Mouse (Mus musculus) heart, embryonic 13.5 days (tissue): ENCODE results near the gene Epha4. TPM values are rescaled to one million over a fixed set of nuclear protein-coding genes. Genes with fewer than 3 reads are reported as not detected.

Source experiments
- ATAC-seq: fragments of 200-750 bp; cut with Nextera tagmentation; 2 replicates; pipeline ENCODE4 v1.8.0; 2017; ENCODE audit warnings: moderate TSS enrichment; ENCODE audit not compliant: insufficient number of reproducible peaks, low FRiP score, low TSS enrichment; ENCODE audit errors: extremely low read depth
- H3K27ac ChIP-seq: fragments of 300-500 bp; sonication (generic); replicated peaks from 2 replicates; pipeline ENCODE4 v1.5.1; 2015; ENCODE audit warnings: moderate library complexity, mild to moderate bottlenecking, inconsistent platforms
- H3K27me3 ChIP-seq: fragments of 300-500 bp; sonication (generic); replicated peaks from 2 replicates; pipeline ENCODE4 v1.6.1; 2015; ENCODE audit warnings: mild to moderate bottlenecking, inconsistent platforms
- H3K36me3 ChIP-seq: fragments of 300-500 bp; sonication (generic); 2 replicates; pipeline ENCODE4 v1.6.1; 2015; ENCODE audit warnings: mild to moderate bottlenecking, inconsistent platforms
- H3K4me1 ChIP-seq: fragments of 300-500 bp; sonication (generic); 2 replicates; pipeline ENCODE4 v1.6.1; 2015; ENCODE audit warnings: inconsistent platforms
- H3K4me2 ChIP-seq: fragments of 300-500 bp; sonication (generic); 2 replicates; pipeline ENCODE4 v1.6.1; 2015; ENCODE audit warnings: inconsistent platforms, mild to moderate bottlenecking, moderate library complexity
- H3K4me3 ChIP-seq: fragments of 300-500 bp; sonication (generic); 2 replicates; pipeline ENCODE4 v1.5.1; 2015; ENCODE audit warnings: moderate library complexity, mild to moderate bottlenecking, inconsistent platforms
- H3K9ac ChIP-seq: fragments of 300-500 bp; sonication (generic); 2 replicates; pipeline ENCODE4 v1.6.1; 2015; ENCODE audit warnings: inconsistent platforms, mild to moderate bottlenecking, moderate library complexity
- H3K9me3 ChIP-seq: fragments of 300-500 bp; sonication (generic); 2 replicates; pipeline ENCODE4 v1.6.1; 2016; ENCODE audit warnings: inconsistent platforms
- WGBS: fragments of 180-500 bp; shearing (Covaris S2); methylation state at CpG from one replicate; pipeline ENCODE4 v1.1.7; 2015; ENCODE audit warnings: mixed read lengths; 5-methylcytosine and 5-hydroxymethylcytosine counted together
- polyA plus RNA-seq: library from polyadenylated mRNA; unstranded; fragments of >200 nt; fragmentation: Nextera tagmentation; extraction: Ambion mirVana; gene quantifications from 2 replicates; pipeline ENCODE4 v1.2.1, GENCODE M21; 2015

Gene Epha4
- polyA plus RNA-seq, 1 experiment from 2014 or later, result 6.0 TPM

DNA sequence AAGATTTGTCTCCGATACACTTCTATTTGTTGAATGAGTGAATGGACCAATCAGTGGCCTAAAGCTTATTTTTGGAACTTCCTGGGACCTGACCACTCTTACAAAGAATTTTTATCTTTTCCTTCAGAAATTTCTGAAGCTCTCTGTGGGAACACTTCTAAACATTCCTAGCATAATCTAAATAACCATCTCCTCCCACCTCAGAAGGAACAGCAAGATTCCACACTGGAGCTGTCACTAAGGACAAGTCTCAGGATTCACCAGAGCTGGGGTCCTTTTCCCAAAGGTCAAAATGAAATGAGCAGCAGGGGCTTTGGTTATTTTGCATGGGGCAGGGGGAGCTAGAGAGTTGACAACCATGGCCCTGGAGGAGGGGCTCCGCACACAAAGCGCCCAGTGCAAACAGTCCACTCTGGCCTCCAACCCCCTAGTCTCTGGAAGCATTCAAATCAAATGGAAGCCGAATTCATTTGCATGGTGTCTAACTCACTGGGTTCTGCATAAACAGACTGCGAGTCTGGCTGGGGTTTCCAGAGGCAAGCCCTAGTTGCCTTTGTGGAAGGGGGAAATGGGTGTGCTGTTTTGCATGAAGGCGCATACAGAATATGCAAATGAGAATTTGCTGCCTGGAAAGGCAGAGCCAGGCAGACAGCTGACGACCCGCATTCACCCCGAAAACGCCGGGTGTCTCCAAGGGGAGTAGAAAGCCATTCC lies 18.3 kb downstream of the Epha4 start:
- Histone ChIP-seq H3K36me3 (no peaks in the 10 kb centered on the region), H3K4me1 (peaks cover 32% of the 10 kb centered on the region), H3K27ac (no peak overlapping the region), H3K9ac (peak overlapping the region; percentile 42), H3K4me3 (peak overlapping the region; percentile 33), H3K9me3 (no peaks in the 10 kb centered on the region), H3K4me2 (peak overlapping the region; percentile 57), H3K27me3 (no peaks in the 10 kb centered on the region)
- 26% methylated on average over 11 of the region's 11 CpGs for WGBS
- ATAC-seq, result no peak

DNA sequence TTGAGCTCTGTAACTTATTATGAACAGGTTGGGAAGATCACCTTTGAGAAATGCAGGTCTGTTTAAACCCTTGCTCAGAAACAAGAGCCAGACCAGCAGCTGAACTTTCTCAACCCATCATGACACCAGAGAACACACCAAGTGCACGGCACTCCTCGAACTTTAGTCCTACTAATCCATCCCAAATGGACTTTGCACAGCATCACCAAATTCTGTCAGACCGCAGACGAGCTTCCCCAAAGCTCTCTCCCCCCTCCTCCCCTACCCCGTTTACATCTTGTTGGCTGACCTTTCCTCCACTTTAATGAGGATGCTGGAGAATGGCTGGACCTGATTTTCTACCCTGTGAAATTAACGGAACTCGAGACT lies 19.1 kb downstream of the Epha4 start:
- H3K4me3 ChIP-seq, result no peak overlapping the region
- WGBS, result 58% methylated on average over 7 of the region's 7 CpGs
- no peaks in the 10 kb centered on the region for H3K36me3 ChIP-seq
- H3K27ac ChIP-seq, result no peak overlapping the region
- no peak for ATAC-seq
- H3K9ac ChIP-seq, result no peak overlapping the region
- no peaks in the 10 kb centered on the region for H3K27me3 ChIP-seq
- H3K9me3 ChIP-seq, result no peaks in the 10 kb centered on the region
- peaks cover 40% of the 10 kb centered on the region for H3K4me1 ChIP-seq
- H3K4me2 ChIP-seq, result no peak overlapping the region

DNA sequence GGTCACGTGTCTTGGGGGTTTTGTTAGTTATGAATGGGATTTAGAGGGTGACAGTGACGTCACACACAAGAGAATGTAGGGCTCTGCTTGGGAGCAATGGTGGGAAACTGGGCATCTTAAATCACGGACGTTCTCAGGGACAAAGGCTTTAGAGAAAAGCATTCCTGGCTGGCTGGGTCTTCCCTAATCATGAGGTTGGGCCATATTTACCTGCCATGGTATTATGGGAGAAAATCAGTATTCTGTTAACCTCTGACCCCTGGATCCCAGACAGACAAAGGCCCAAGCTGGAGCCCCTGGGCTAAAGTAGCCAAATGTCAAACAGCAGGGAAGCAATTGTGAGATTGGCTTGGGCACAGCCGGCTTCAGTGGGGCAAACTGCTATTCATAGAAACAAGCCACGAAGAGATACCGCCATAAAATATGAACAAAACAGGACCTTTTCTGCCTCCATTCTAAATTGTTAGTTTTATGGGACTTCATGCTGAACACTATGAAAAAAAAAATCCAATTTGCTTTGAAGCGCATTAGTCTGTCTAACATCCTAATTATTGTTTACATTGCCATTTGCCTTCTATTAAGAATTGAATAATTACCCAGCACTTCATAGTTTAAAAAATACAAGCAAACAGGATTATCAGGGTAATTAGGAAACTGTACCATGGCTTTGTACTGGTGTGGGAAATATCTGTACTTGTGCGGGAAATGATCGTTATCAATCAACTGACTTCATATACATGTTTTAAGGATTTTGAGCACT lies 19.7 kb downstream of the Epha4 start:
- Histone ChIP-seq H3K4me2 (no peak overlapping the region), H3K4me3 (no peak overlapping the region), H3K4me1 (peaks cover 45% of the 10 kb centered on the region), H3K27me3 (no peaks in the 10 kb centered on the region), H3K36me3 (no peaks in the 10 kb centered on the region), H3K9me3 (no peaks in the 10 kb centered on the region), H3K27ac (no peak overlapping the region), H3K9ac (no peak overlapping the region)
- no peak for ATAC-seq
- WGBS, result 64% methylated on average over 10 of the region's 10 CpGs

DNA sequence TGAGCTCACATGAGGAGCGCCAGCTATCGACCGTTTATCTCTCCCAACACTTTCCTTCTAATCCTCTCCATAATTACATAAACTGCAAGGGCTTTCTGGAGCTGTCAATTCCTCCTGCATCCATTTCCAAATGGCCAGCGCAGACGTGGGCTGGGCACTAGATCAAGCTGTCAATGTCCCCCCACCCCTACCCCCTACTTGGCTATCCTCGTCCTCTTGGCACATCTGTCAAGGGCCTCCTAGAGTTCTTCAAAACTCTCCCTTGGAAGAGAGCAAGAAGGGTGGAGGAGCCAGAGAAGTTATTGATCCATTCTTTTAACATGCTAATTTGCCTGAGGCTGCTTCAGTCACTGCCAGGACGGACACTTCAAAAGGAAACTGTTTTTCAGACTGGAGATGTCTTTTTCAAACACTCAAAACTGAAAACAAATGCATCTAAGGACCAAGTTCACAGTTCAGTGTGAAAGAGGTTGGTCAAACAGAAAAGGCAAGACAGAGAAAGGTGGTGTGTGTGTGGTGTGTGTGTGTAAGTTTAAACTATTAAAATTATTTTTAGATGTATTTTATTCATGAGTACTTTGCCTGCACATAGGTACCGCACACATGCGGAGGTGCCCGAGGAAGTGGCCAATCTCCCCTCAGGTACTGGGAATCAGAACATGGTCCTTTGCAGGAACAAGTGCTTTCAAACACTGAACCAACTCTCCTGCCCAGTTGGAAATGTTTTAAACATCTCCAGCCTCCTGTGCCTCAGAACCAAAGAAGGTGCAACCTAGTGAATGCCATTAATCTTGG lies 20.9 kb downstream of the Epha4 start:
- Histone ChIP-seq H3K27me3 (no peaks in the 10 kb centered on the region), H3K27ac (no peak overlapping the region), H3K36me3 (no peaks in the 10 kb centered on the region), H3K9ac (no peak overlapping the region), H3K9me3 (no peaks in the 10 kb centered on the region), H3K4me2 (no peak overlapping the region), H3K4me1 (peaks cover 45% of the 10 kb centered on the region), H3K4me3 (no peak overlapping the region)
- ATAC-seq, result no peak
- WGBS, result 61% methylated on average over 10 of the region's 10 CpGs

DNA sequence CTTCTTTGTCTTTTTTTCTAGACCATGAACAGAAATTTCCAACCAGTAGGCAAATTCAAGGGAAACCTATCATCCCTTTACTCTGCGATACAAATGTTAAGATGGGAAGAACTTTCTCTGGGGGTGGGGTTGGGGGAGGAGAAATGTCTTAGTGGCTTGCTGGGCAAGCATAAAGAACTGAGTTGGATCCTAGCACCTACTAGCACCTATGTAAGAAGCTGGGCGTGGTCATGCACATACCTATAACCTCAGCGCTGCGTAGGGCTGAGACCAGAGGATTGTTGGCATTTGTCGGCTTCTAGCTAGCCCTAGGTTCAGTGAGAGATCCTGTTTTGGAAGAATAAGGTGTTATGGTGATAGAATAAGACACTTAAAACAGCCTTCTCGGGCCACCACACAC lies 24.7 kb downstream of the Epha4 start:
- WGBS, result 87% methylated on average over 6 of the region's 6 CpGs
- Histone ChIP-seq H3K9ac (no peak overlapping the region), H3K4me3 (no peak overlapping the region), H3K4me1 (peaks cover 25% of the 10 kb centered on the region), H3K9me3 (no peaks in the 10 kb centered on the region), H3K36me3 (no peaks in the 10 kb centered on the region), H3K4me2 (no peak overlapping the region), H3K27ac (no peak overlapping the region), H3K27me3 (no peaks in the 10 kb centered on the region)
- ATAC-seq, result no peak

DNA sequence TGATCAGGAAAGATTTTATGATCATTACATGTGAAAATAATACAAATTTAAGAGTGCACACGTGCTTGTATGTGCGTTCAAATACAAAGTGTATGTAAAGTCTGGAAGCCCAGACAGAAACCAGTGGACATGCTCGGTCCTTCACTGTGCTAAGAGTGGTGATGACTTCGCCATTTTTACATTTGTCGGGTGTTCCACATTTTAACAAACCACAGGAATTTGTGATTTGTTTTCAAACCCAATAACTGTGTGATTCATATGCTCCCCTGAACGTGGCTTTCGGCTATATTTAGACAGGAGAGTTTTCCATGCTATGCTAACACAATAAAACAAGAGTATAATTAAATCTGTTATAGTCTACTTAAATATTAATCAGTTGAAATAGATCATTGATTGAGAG lies 25.5 kb downstream of the Epha4 start:
- whole genome bisulfite sequencing, result 77% methylated on average over 7 of the region's 7 CpGs
- peaks cover 22% of the 10 kb centered on the region for H3K4me1 ChIP-seq

DNA sequence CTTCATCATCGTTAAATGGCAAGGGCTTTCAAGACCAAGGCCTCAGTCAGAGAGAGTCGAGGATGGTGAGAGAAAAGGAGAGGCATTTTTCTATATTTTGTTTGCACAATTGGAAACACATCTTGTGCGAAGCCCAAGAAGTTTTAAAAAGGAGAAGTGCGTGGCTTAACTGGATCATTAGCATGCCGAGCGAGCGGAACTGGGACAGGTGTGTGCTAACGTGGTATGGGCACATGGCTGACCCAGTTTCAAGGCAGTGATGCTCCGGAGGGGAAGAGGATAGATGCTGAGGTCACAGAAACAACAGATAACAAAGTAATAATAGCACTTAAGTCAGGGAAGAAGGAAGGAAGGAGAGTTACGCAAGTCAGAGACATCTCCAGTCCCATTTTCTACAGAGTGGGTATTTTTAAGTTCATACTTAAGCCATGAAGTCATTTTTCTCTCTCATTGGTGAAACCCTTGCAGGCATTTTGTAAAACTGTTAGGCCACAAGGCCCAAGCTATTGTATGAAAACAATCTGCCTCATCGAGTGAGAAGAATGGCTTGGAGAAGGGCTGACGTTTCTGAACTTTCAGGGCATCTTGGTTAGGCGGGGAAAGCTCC lies 26.9 kb downstream of the Epha4 start:
- 69% methylated on average over 13 of the region's 13 CpGs for WGBS

More for the DNA sequence above, 25.5 kb downstream of the Epha4 start:
- no peak overlapping the region for H3K27ac ChIP-seq
- no peaks in the 10 kb centered on the region for H3K9me3 ChIP-seq
- H3K27me3 ChIP-seq, result no peaks in the 10 kb centered on the region
- no peak for ATAC-seq
- H3K9ac ChIP-seq, result no peak overlapping the region
- H3K4me2 ChIP-seq, result no peak overlapping the region
- H3K36me3 ChIP-seq, result no peaks in the 10 kb centered on the region
- H3K4me3 ChIP-seq, result no peak overlapping the region

DNA sequence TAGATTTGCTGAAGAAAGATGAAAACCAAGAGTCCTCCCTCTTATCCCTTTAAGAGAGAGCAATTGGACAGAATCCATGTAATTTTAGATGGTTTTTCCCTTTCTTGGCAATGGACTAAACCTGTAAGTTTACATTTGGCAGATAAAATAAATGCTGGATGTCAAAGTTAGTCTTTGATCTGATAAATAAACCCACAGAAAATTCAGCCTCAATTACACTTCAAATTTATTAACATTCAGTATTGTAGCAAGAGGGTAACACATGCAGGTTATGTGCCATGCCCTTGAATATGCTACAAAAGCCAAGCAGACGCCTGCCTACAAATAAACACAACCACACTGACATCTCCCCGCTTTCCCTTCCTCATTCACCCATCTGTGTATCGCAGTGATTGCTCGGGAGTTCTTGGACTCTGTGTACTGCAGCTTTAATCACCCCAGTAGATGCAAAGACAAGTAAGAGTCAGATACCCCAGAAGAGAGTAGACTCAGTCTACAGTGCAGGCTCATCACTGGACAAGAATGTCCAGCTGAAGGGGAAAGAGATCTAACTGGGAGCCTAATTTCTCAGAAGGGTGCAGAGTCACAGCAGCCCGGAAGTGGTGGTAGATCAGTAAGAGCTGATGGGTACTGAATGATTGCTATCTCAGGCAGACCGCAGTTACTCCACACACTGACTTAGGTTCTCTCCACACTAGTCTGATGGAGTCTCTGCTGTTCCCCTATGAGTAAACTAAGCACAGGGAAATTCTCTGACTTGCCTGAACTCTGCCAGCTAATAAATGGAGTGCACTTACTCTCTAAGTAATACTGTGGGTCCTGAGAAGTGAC lies 29.9 kb downstream of the Epha4 start:
- H3K36me3 ChIP-seq, result no peaks in the 10 kb centered on the region
- H3K9me3 ChIP-seq, result no peaks in the 10 kb centered on the region
- H3K27me3 ChIP-seq, result no peaks in the 10 kb centered on the region
- H3K4me2 ChIP-seq, result no peak overlapping the region
- no peak overlapping the region for H3K4me3 ChIP-seq
- ATAC-seq, result no peak
- no peak overlapping the region for H3K9ac ChIP-seq
- WGBS, result 77% methylated on average over 6 of the region's 6 CpGs
- no peaks in the 10 kb centered on the region for H3K4me1 ChIP-seq
- no peak overlapping the region for H3K27ac ChIP-seq

More for the DNA sequence above, 26.9 kb downstream of the Epha4 start:
- no peaks in the 10 kb centered on the region for H3K27me3 ChIP-seq
- H3K4me1 ChIP-seq, result peaks cover 17% of the 10 kb centered on the region
- no peak overlapping the region for H3K4me2 ChIP-seq
- no peaks in the 10 kb centered on the region for H3K9me3 ChIP-seq
- no peak overlapping the region for H3K27ac ChIP-seq
- no peak overlapping the region for H3K4me3 ChIP-seq
- no peak overlapping the region for H3K9ac ChIP-seq
- no peaks in the 10 kb centered on the region for H3K36me3 ChIP-seq
- ATAC-seq, result no peak

DNA sequence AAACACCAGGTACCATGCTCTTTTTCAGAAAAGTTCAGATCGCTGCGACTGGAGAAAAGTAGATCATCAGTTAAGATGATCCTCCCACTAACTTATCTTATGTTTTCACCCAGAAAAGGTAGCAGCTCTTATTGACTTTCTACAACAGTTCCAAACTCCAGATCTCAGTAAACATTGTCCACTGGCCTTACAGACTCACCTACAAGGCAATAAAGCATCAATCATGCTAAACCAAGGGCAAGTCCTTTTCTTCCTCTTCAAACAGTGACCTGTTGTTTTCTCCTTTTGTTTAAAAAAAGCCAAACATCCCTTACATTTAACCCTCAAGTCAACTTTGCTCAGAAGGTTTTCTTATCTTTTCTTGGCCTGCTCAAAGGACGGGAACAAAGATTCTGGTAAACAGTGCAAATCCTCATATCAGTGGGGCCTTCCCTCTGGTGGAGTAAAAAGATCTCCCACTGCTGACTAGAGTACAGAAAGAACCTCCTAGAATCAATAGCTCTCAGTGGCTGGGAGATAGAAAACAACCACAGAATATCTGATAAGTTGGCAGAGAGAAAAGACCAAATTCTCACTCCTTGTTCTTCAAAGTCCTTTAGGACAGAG lies 39.0 kb downstream of the Epha4 start:
- H3K36me3 ChIP-seq, result no peaks in the 10 kb centered on the region
- H3K4me1 ChIP-seq, result peaks cover 11% of the 10 kb centered on the region
- no peaks in the 10 kb centered on the region for H3K27me3 ChIP-seq
- WGBS, result 57% methylated on average over 3 of the region's 3 CpGs
- H3K9ac ChIP-seq, result no peak overlapping the region
- ATAC-seq, result no peak
- H3K27ac ChIP-seq, result no peak overlapping the region
- H3K9me3 ChIP-seq, result no peaks in the 10 kb centered on the region
- H3K4me3 ChIP-seq, result no peak overlapping the region
- no peak overlapping the region for H3K4me2 ChIP-seq
